Mouse (Mus musculus) gastrocnemius, postnatal 14 days (tissue): ENCODE measurements around the gene Acoxl. TPM values are rescaled to one million over a fixed set of nuclear protein-coding genes. Genes with fewer than 3 reads are reported as not detected.

ENCODE experiments used
- DNase-seq: peaks from one replicate; pipeline ENCODE4 v3.0.0; 2021; ENCODE audit warnings: mixed read lengths
- intact Hi-C: fragments of 180-260 bp; cut with DNase I; formaldehyde crosslinking; loops from one replicate; pipeline ENCODE4 v1.15.1; 2025; ENCODE audit warnings: low total_unique reads
- total RNA-seq, 2 experiments: library from RNA; stranded (reverse); gene quantifications; 2 replicates each; pipeline ENCODE4 v1.2.3; 2021

The Acoxl gene
- total RNA-seq, 2 experiments from 2014 or later, result 0.13 to 0.23 TPM

GRCm38 (mm10) chr2:127889979-127890378 lies 51.3 kb downstream of the Acoxl start:
- intact Hi-C loops, result loop anchor here (1.0 to 5.0 kb wide), 3 partner anchors 233 to 682 kb away; no protein-coding TSS in a partner anchor
- no peak for DNase-seq

- intact Hi-C loops, result no loop called here
- DNase-seq, result peak; percentile 47
Observed at GRCm38 (mm10) chr2:127890526-127890925, 51.9 kb downstream of the Acoxl start.

GRCm38 (mm10) chr2:127891056-127891455 lies 52.4 kb downstream of the Acoxl start:
- no peak for DNase-seq
- intact Hi-C loops, result no loop called here

GRCm38 (mm10) chr2:127894890-127895289 lies 56.2 kb downstream of the Acoxl start:
- peak; percentile 48 for DNase-seq
- intact Hi-C loops, result no loop called here

- no peak for DNase-seq
- intact Hi-C loops, result no loop called here
Observed at GRCm38 (mm10) chr2:127897718-127898117, 59.0 kb downstream of the Acoxl start.

- intact Hi-C loops, result no loop called here
- DNase-seq, result no peak
Observed at GRCm38 (mm10) chr2:127904918-127905317, 66.2 kb downstream of the Acoxl start.

- intact Hi-C loops, result no loop called here
- no peak for DNase-seq
Observed at GRCm38 (mm10) chr2:127906973-127907678, 68.5 kb downstream of the Acoxl start.

GRCm38 (mm10) chr2:127907679-127908042 lies 69.0 kb downstream of the Acoxl start:
- DNase-seq, result no peak
- intact Hi-C loops, result no loop called here

- DNase-seq, result no peak
- intact Hi-C loops, result no loop called here
Observed at GRCm38 (mm10) chr2:127908881-127909280, 70.2 kb downstream of the Acoxl start.

GRCm38 (mm10) chr2:127909790-127910189 lies 71.1 kb downstream of the Acoxl start:
- intact Hi-C loops, result no loop called here
- no peak for DNase-seq

GRCm38 (mm10) chr2:127911579-127911978 lies 72.9 kb downstream of the Acoxl start:
- intact Hi-C loops, result no loop called here
- DNase-seq, result no peak

GRCm38 (mm10) chr2:127914047-127914446 lies 75.4 kb downstream of the Acoxl start:
- intact Hi-C loops, result no loop called here

GRCm38 (mm10) chr2:127916804-127917410 lies 78.2 kb downstream of the Acoxl start:
- DNase-seq, result no peak

More at GRCm38 (mm10) chr2:127914047-127914446, 75.4 kb downstream of the Acoxl start:
- DNase-seq, result no peak

GRCm38 (mm10) chr2:127919740-127920139 lies 81.1 kb downstream of the Acoxl start:
- DNase-seq, result no peak
- intact Hi-C loops, result no loop called here

More at GRCm38 (mm10) chr2:127916804-127917410, 78.2 kb downstream of the Acoxl start:
- intact Hi-C loops, result no loop called here

- intact Hi-C loops, result no loop called here
Observed at GRCm38 (mm10) chr2:127922036-127922901, 83.6 kb downstream of the Acoxl start.

GRCm38 (mm10) chr2:127923077-127923680 lies 84.5 kb downstream of the Acoxl start:
- DNase-seq, result no peak
- intact Hi-C loops, result no loop called here

More at GRCm38 (mm10) chr2:127922036-127922901, 83.6 kb downstream of the Acoxl start:
- peak; percentile 13 for DNase-seq

- no peak for DNase-seq
- intact Hi-C loops, result no loop called here
Observed at GRCm38 (mm10) chr2:127926679-127927324, 88.1 kb downstream of the Acoxl start.

- no peak for DNase-seq
- intact Hi-C loops, result no loop called here
Observed at GRCm38 (mm10) chr2:127927452-127928273, 89.0 kb downstream of the Acoxl start.
